Mouse (Mus musculus) kidney, postnatal 0 days (tissue): ENCODE measurements at regions not wholly inside any gene's neighbourhood (a gene's known extent, or its start where the extent isn't known, plus 50 kb on each side); places are given as distances from the start of the nearest gene placed in this dataset.

ENCODE experiments used
- ATAC-seq: fragments of 200-750 bp; cut with Nextera tagmentation; replicated peaks from 2 replicates; pipeline ENCODE4 v1.8.0; 2017; ENCODE audit warnings: low read depth, moderate number of reproducible peaks, moderate TSS enrichment, moderate library complexity; ENCODE audit not compliant: low FRiP score
- DNase-seq: peaks from one replicate; pipeline ENCODE4 v3.0.0-alpha.2; 2016; ENCODE audit warnings: low spot score
- H3K27ac ChIP-seq: fragments of 300-500 bp; sonication (generic); 2 replicates; pipeline ENCODE4 v1.5.1; 2014; ENCODE audit warnings: mild to moderate bottlenecking
- H3K27me3 ChIP-seq: fragments of 300-500 bp; sonication (generic); 2 replicates; pipeline ENCODE4 v1.6.1; 2014; ENCODE audit warnings: low read length, mixed read lengths; ENCODE audit not compliant: insufficient read depth
- H3K36me3 ChIP-seq: fragments of 300-500 bp; sonication (generic); 2 replicates; pipeline ENCODE4 v1.6.1; 2014; ENCODE audit warnings: low read length, mixed read lengths; ENCODE audit not compliant: insufficient read depth
- H3K4me1 ChIP-seq: fragments of 300-500 bp; sonication (generic); replicated peaks from 2 replicates; pipeline ENCODE4 v1.6.1; 2014; ENCODE audit warnings: antibody characterized with exemption, low read length, mixed read lengths; ENCODE audit not compliant: insufficient read depth
- H3K4me2 ChIP-seq: fragments of 300-500 bp; sonication (generic); 2 replicates; pipeline ENCODE4 v1.6.1; 2014; ENCODE audit warnings: mild to moderate bottlenecking, low read length, moderate library complexity, mixed read lengths
- H3K4me3 ChIP-seq: fragments of 300-500 bp; sonication (generic); replicated peaks from 2 replicates; pipeline ENCODE4 v1.5.1; 2014; ENCODE audit warnings: low read depth, low read length
- H3K9ac ChIP-seq: fragments of 300-500 bp; sonication (generic); 2 replicates; pipeline ENCODE4 v1.6.1; 2014; ENCODE audit warnings: low read depth, low read length
- H3K9me3 ChIP-seq: fragments of 300-500 bp; sonication (generic); replicated peaks from 2 replicates; pipeline ENCODE4 v1.6.1; 2016; ENCODE audit warnings: low read length, inconsistent platforms, mixed read lengths
- CTCF ChIP-seq: IDR thresholded peaks from 2 replicates; pipeline ENCODE4 v1.5.1; 2016; ENCODE audit warnings: antibody characterized with exemption, low read depth, mild to moderate bottlenecking, moderate library complexity
- WGBS: fragments of 180-500 bp; shearing (Covaris S2); extraction: QIAGEN DNeasy Blood & Tissue Kit; methylation state at CpG from one replicate; pipeline ENCODE4 v1.1.7; 2014; 5-methylcytosine and 5-hydroxymethylcytosine counted together

DNA sequence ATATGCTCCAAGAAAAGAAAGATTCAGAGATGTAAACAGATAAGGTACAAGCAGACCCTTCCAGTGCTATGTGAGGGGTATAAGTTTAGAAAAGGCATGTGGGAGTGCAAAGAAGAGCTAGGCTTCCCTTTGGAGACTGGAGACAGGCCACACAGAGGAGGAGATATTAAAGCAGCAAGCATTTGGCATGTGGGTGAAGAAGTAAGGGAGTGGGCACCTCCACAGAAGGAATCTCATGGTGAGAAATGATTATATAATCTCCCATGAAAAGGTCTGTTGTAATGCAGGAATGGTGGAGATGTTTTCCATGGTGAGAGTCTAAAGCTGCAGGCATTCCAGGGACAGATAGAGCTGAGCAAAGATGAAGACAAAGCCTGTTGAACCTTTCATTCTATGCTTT is 778.1 kb downstream of the Nova1 start:
- DNase-seq: no peak
- no peak for ATAC-seq
- no peaks in the 10 kb centered on the region for H3K27me3 ChIP-seq
- H3K4me3 ChIP-seq: no peak overlapping the region
- no peaks in the 10 kb centered on the region for H3K4me1 ChIP-seq
- H3K9ac ChIP-seq: no peak overlapping the region
- TF ChIP-seq CTCF: no peak
- no peaks in the 10 kb centered on the region for H3K36me3 ChIP-seq
- H3K27ac ChIP-seq: no peak overlapping the region
- H3K4me2 ChIP-seq: no peak overlapping the region
- H3K9me3 ChIP-seq: no peaks in the 10 kb centered on the region

GRCm38 (mm10) chr12:46040216-46040615 is 778.5 kb downstream of the Nova1 start:
- ATAC-seq (no peak), DNase-seq (no peak)
- Histone ChIP-seq H3K9ac (no peak overlapping the region), H3K4me1 (no peaks in the 10 kb centered on the region), H3K27me3 (no peaks in the 10 kb centered on the region), H3K4me2 (no peak overlapping the region), H3K9me3 (no peaks in the 10 kb centered on the region), H3K36me3 (no peaks in the 10 kb centered on the region), H3K4me3 (no peak overlapping the region), H3K27ac (no peak overlapping the region)
- no peak for TF ChIP-seq CTCF
- 58% methylated on average over 1 of the region's 1 CpGs for WGBS

DNA sequence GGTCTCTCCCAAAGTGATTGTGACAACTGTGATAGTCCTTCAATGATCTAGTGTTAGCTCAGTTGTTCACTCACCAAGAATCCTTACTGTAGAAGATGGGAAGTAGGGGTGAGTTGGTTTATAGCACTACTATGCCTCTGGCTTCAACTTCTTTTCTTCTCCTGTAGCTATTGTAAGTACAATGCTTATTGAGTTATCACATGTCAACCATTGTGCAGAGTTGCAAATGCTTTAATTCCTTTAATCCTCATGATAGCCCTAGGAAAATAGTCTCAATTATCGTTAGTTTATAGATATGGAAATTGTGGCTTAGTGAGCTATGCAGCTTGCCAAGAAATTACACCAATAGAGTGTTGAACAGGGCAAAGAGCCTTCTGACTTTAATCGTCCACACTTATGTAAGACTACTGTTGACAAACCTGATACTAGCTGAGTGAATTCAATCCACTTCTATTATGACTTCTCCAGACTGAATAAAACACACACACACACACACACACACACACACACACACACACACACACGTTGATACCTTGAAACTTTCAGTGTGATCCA is 782.1 kb downstream of the Nova1 start:
- H3K27ac ChIP-seq: no peak overlapping the region
- 66% methylated on average over 3 of the region's 3 CpGs for WGBS

DNA sequence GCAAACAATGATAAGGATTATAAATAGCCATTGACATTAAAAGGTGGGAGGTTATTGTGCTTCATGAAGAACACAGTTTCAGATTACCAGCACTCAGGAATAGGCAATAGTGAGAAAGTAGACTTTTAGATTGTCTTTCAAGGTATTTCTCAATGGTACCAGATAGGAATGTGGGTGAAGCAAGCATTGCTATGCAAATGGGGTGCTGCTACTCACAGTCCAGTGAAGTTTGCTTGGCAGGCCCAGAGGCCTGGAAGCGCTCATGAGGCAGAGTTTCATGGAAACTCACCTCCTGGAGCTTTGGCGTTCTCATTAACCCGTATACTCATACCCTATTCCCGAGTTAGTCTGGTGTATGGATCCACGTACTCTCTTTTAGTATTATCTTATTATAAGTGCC is 793.5 kb downstream of the Nova1 start:
- Histone ChIP-seq H3K4me2 (no peak overlapping the region), H3K27me3 (no peaks in the 10 kb centered on the region), H3K9ac (no peak overlapping the region), H3K4me3 (no peak overlapping the region), H3K4me1 (no peaks in the 10 kb centered on the region), H3K9me3 (no peaks in the 10 kb centered on the region), H3K36me3 (no peaks in the 10 kb centered on the region), H3K27ac (no peak overlapping the region)
- 86% methylated on average over 5 of the region's 5 CpGs for WGBS
- TF ChIP-seq CTCF: no peak
- ATAC-seq (no peak), DNase-seq (no peak)

More for the DNA sequence above, 782.1 kb downstream of the Nova1 start:
- Histone ChIP-seq H3K36me3 (no peaks in the 10 kb centered on the region), H3K4me3 (no peak overlapping the region), H3K4me1 (no peaks in the 10 kb centered on the region), H3K9ac (no peak overlapping the region), H3K9me3 (no peaks in the 10 kb centered on the region), H3K27me3 (no peaks in the 10 kb centered on the region), H3K4me2 (no peak overlapping the region)
- ATAC-seq (no peak), DNase-seq (no peak)
- TF ChIP-seq CTCF: no peak

DNA sequence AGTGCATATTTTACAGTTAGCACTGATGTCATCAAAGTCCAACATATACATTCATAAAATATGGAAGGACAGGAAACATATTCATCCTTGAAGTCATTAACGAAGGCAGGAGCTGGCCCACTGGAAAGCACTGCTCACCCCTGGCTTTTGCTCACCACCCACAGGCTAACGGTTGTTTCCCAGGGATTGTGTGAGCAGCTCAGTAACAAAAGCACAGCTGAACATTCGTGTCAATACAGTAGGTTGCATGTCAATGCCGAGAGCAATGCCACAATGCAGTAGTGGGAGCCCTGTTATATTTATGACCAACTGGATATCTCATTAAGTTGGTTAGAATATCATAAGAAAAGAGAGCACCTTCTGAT is 797.2 kb downstream of the Nova1 start:
- WGBS: 69% methylated on average over 4 of the region's 4 CpGs
- H3K9ac ChIP-seq: no peak overlapping the region
- H3K9me3 ChIP-seq: no peaks in the 10 kb centered on the region
- H3K27me3 ChIP-seq: no peaks in the 10 kb centered on the region
- no peak for DNase-seq
- TF ChIP-seq CTCF: no peak
- ATAC-seq: no peak
- no peaks in the 10 kb centered on the region for H3K36me3 ChIP-seq
- no peak overlapping the region for H3K4me3 ChIP-seq
- H3K27ac ChIP-seq: no peak overlapping the region
- H3K4me2 ChIP-seq: no peak overlapping the region
- H3K4me1 ChIP-seq: no peaks in the 10 kb centered on the region

GRCm38 (mm10) chr12:46020835-46021545 is 797.7 kb downstream of the Nova1 start:
- Histone ChIP-seq H3K27ac (no peak overlapping the region), H3K36me3 (no peaks in the 10 kb centered on the region), H3K9ac (no peak overlapping the region), H3K9me3 (no peaks in the 10 kb centered on the region), H3K4me2 (no peak overlapping the region), H3K4me1 (no peaks in the 10 kb centered on the region), H3K27me3 (no peaks in the 10 kb centered on the region), H3K4me3 (no peak overlapping the region)
- ATAC-seq: no peak
- 64% methylated on average over 6 of the region's 6 CpGs for WGBS
- no peak for DNase-seq
- no peak for TF ChIP-seq CTCF
